Mouse (Mus musculus) granulocyte monocyte progenitor cell, adult 5-6 weeks (primary cell): ENCODE data around the gene Snip1. TPM values are rescaled to one million over a fixed set of nuclear protein-coding genes. Genes with fewer than 3 reads are reported as not detected.

Source experiments
- ATAC-seq: replicated peaks from 2 replicates; pipeline ENCODE4 v1.8.0; 2016; ENCODE audit warnings: mild to moderate bottlenecking, moderate TSS enrichment, inconsistent platforms; ENCODE audit not compliant: poor library complexity, severe bottlenecking
- total RNA-seq, 2 experiments: library from RNA; stranded (forward) in 1 of 2; stranded (reverse) in 1 of 2; fragments of 200-712, 200-1000 nt in 1 of 2; fragments of >200 nt in 1 of 2; fragmentation: Nextera tagmentation in 1 of 2; gene quantifications; 2 replicates each; pipeline ENCODE4 v1.2.3; 2014 to 2017

Snip1 gene
- total RNA-seq (2014; fragmentation: Nextera tagmentation) (23.9 and 28.5 TPM in 2 replicates), total RNA-seq (2017) (28.5 and 30.5 TPM in 2 replicates)

GRCm38 (mm10) chr4:125066490-125067370, at the start of gene Snip1:
Snip1 (plus strand) TSS chr4:125066672.
- peak; percentile 90 for ATAC-seq

GRCm38 (mm10) chr4:125017431-125017830, 49.0 kb upstream of the Snip1 start:
- ATAC-seq: no peak

GRCm38 (mm10) chr4:125020780-125021538, 45.5 kb upstream of the Snip1 start:
- peak; percentile 49 for ATAC-seq

GRCm38 (mm10) chr4:125029891-125030614, 36.4 kb upstream of the Snip1 start:
- peak; percentile 98 for ATAC-seq

GRCm38 (mm10) chr4:125034341-125034740, 32.1 kb upstream of the Snip1 start:
- ATAC-seq: no peak

GRCm38 (mm10) chr4:125044454-125044853, 22.0 kb upstream of the Snip1 start:
- ATAC-seq: no peak

- peak; percentile 87 for ATAC-seq
Measured at GRCm38 (mm10) chr4:125055385-125055784, 11.1 kb upstream of the Snip1 start.

- ATAC-seq: no peak
Measured at GRCm38 (mm10) chr4:125056476-125056875, 10.0 kb upstream of the Snip1 start.

- ATAC-seq: no peak
Measured at GRCm38 (mm10) chr4:125057273-125057672, 9.2 kb upstream of the Snip1 start.

GRCm38 (mm10) chr4:125058033-125058432, 8.4 kb upstream of the Snip1 start:
- ATAC-seq: no peak

- ATAC-seq: peak; percentile 75
Measured at GRCm38 (mm10) chr4:125059025-125059424, 7.4 kb upstream of the Snip1 start.

- ATAC-seq: no peak
Measured at GRCm38 (mm10) chr4:125063829-125064228, 2.6 kb upstream of the Snip1 start.

- peak; percentile 74 for ATAC-seq
Measured at GRCm38 (mm10) chr4:125065517-125066307, 760 bp upstream of the Snip1 start, which contains the start of gene Dnali1. Dnali1 (minus strand) TSS chr4:125065703.

- no peak for ATAC-seq
Measured at GRCm38 (mm10) chr4:125077700-125078099, 11.2 kb downstream of the Snip1 start.

- ATAC-seq: no peak
Measured at GRCm38 (mm10) chr4:125078698-125079097, 12.2 kb downstream of the Snip1 start.

- ATAC-seq: peak; percentile 81
Measured at GRCm38 (mm10) chr4:125084403-125085345, 18.2 kb downstream of the Snip1 start, which contains the start of gene Meaf6. Meaf6 (plus strand) TSS chr4:125085134.

GRCm38 (mm10) chr4:125085346-125085841, 18.9 kb downstream of the Snip1 start:
- peak; percentile 80 for ATAC-seq

GRCm38 (mm10) chr4:125093031-125093430, 26.6 kb downstream of the Snip1 start:
- no peak for ATAC-seq
